16 mouse cellular contexts compared by ENCODE assay signal in genomic region chr16:9285921-9286320, GRCm38 (mm10).
"Had no signal": no experiment of that assay in that cellular context is flagged by ENCODE, and none has a peak within 500 bp of the region (broad histone marks: within the 10 kb centered on the region; RNA-seq: fewer than 3 reads in every experiment).

No protein-coding gene starts in this region.

- DNase-seq: heart, postnatal 10 days; heart, postnatal 14 days; heart, postnatal 36 days; heart, postnatal 4 days; kidney, adult 11 months; kidney, adult 18-20 months; kidney, adult 2 months; kidney, adult 8-10 months; kidney, adult 9 months; kidney, postnatal 10 days; kidney, postnatal 14 days; kidney, postnatal 25 days; kidney, postnatal 36 days; kidney, postnatal 4 days; layer of hippocampus, adult 9-11 months; layer of hippocampus, postnatal 36 days had no signal
